Comparison of ENCODE assay signal across 16 mouse cellular contexts in genomic region chr5:118674321-118674720, GRCm38 (mm10).
DNase-seq lines count a peak whose midpoint lies in the region; ATAC-seq and TF ChIP-seq lines count a peak whose summit lies in the region.
"Had no signal": no experiment of that assay in that cellular context is flagged by ENCODE, and none has a peak within 500 bp of the region (broad histone marks: within the 10 kb centered on the region; RNA-seq: fewer than 3 reads in every experiment).

No protein-coding gene starts in this region.

- H3K36me3 ChIP-seq in hindbrain, embryonic 13.5 days: no peaks in the 10 kb centered on the region
- 0 out of 2 replicates have a peak, but pooled peaks cover 4% of the 10 kb centered on the region for H3K36me3 ChIP-seq in hindbrain, embryonic 10.5 days
- H3K36me3 ChIP-seq in stomach, embryonic 14.5 days (ENCODE audit: control insufficient read depth, insufficient read depth, low read length): no peaks in the 10 kb centered on the region
- peaks cover under 1% of the 10 kb centered on the region; the same call in 1 of the 2 replicates for H3K36me3 ChIP-seq in stomach, postnatal 0 days (ENCODE audit: control insufficient read depth, insufficient read depth, low read length)
- no peaks in the 10 kb centered on the region for H3K36me3 ChIP-seq in stomach, embryonic 15.5 days

- H3K4me2 ChIP-seq in hindbrain, embryonic 13.5 days: no peak overlapping the region
- no peak overlapping the region for H3K4me2 ChIP-seq in stomach, embryonic 14.5 days (replicated peaks; ENCODE audit: low read depth, low read length)
- H3K4me2 ChIP-seq in stomach, postnatal 0 days (replicated peaks; ENCODE audit: low read depth): no peak overlapping the region
- H3K4me2 ChIP-seq in stomach, embryonic 15.5 days: no peak overlapping the region
- H3K4me2 ChIP-seq: liver, embryonic 13.5 days had no signal

- no peak for ATAC-seq in hindbrain, embryonic 13.5 days (ENCODE audit: low FRiP score)
- ATAC-seq in stomach, embryonic 14.5 days (ENCODE audit: insufficient number of reproducible peaks, insufficient read depth, low FRiP score, low read depth): peak; percentile 46; the same call in 1 of the 2 replicates
- ATAC-seq in stomach, postnatal 0 days (ENCODE audit: low FRiP score, low TSS enrichment): no peak
- peak; percentile 43; the same call in 1 of the 2 replicates for ATAC-seq in stomach, embryonic 15.5 days (ENCODE audit: insufficient read depth, low FRiP score, low read depth)

- peak; percentile 67 to 69 for DNase-seq in cerebellum, postnatal 14 days
- DNase-seq in cerebellum, postnatal 4 days (ENCODE audit: low spot score in 2 of 2): no peak
- no peak for DNase-seq in hindbrain, embryonic 10.5 days (ENCODE audit: low spot score)
- no peak for DNase-seq in stomach, postnatal 0 days (ENCODE audit: low spot score)
- no peak for DNase-seq in adrenal gland, adult 18-20 months (ENCODE audit: low spot score in 2 of 2)
- DNase-seq: B cell, adult 2 months; gastrocnemius, postnatal 14 days; kidney, adult 18-20 months; liver, embryonic 13.5 days; lung, postnatal 36 days; retina, postnatal 1 day; thymus, postnatal 25 days had no signal

- no peak for TF ChIP-seq EP300 in stomach, postnatal 0 days (optimal IDR thresholded peaks at IDR 0.05)

- H3K4me1 ChIP-seq in hindbrain, embryonic 13.5 days (replicated peaks): peaks cover 80% of the 10 kb centered on the region
- peaks cover 77% of the 10 kb centered on the region for H3K4me1 ChIP-seq in hindbrain, embryonic 10.5 days (replicated peaks)
- peaks cover 28% of the 10 kb centered on the region for H3K4me1 ChIP-seq in stomach, embryonic 14.5 days (ENCODE audit: control insufficient read depth, insufficient read depth, low read length)
- H3K4me1 ChIP-seq in stomach, postnatal 0 days (replicated peaks; ENCODE audit: control insufficient read depth, insufficient read depth): no peaks in the 10 kb centered on the region
- H3K4me1 ChIP-seq in stomach, embryonic 15.5 days: peaks cover 18% of the 10 kb centered on the region

- H3K27ac ChIP-seq in hindbrain, embryonic 13.5 days: peak overlapping the region; percentile 45; the same call in 1 of the 2 replicates
- no peak overlapping the region; the same call in 1 of the 2 replicates for H3K27ac ChIP-seq in hindbrain, embryonic 10.5 days
- no peak overlapping the region for H3K27ac ChIP-seq in stomach, embryonic 14.5 days (ENCODE audit: low read length)
- H3K27ac ChIP-seq in stomach, postnatal 0 days (replicated peaks): no peak overlapping the region
- H3K27ac ChIP-seq in stomach, embryonic 15.5 days: no peak overlapping the region
- H3K27ac ChIP-seq: liver, embryonic 13.5 days had no signal

- no peak for TF ChIP-seq CTCF in stomach, postnatal 0 days (IDR thresholded peaks at IDR 0.05; ENCODE audit: low read depth)

- WGBS in hindbrain, embryonic 13.5 days: 70% methylated on average over 3 of the region's 3 CpGs
- WGBS in hindbrain, embryonic 10.5 days: 82% methylated on average over 3 of the region's 3 CpGs
- WGBS in stomach, embryonic 14.5 days: 47% methylated on average over 3 of the region's 3 CpGs
- 39% methylated on average over 3 of the region's 3 CpGs for WGBS in stomach, postnatal 0 days
- 39% methylated on average over 3 of the region's 3 CpGs for WGBS in stomach, embryonic 15.5 days

- H3K27me3 ChIP-seq in hindbrain, embryonic 13.5 days: no peaks in the 10 kb centered on the region
- no peaks in the 10 kb centered on the region for H3K27me3 ChIP-seq in hindbrain, embryonic 10.5 days (ENCODE audit: insufficient read depth, poor library complexity, severe bottlenecking)
- no peaks in the 10 kb centered on the region for H3K27me3 ChIP-seq in stomach, embryonic 14.5 days (ENCODE audit: control insufficient read depth, insufficient read depth, low read length)
- H3K27me3 ChIP-seq in stomach, postnatal 0 days (ENCODE audit: control insufficient read depth, insufficient read depth, low read length): no peaks in the 10 kb centered on the region
- H3K27me3 ChIP-seq in stomach, embryonic 15.5 days (replicated peaks): no peaks in the 10 kb centered on the region
- H3K27me3 ChIP-seq: liver, embryonic 13.5 days had no signal

- no peaks in the 10 kb centered on the region for H3K9me3 ChIP-seq in hindbrain, embryonic 13.5 days
- H3K9me3 ChIP-seq in hindbrain, embryonic 10.5 days: no peaks in the 10 kb centered on the region
- H3K9me3 ChIP-seq in stomach, embryonic 14.5 days (ENCODE audit: control insufficient read depth, low read depth, low read length): no peaks in the 10 kb centered on the region
- no peaks in the 10 kb centered on the region for H3K9me3 ChIP-seq in stomach, postnatal 0 days (ENCODE audit: control insufficient read depth, low read length)
- no peaks in the 10 kb centered on the region for H3K9me3 ChIP-seq in stomach, embryonic 15.5 days
- H3K9me3 ChIP-seq: G1E; liver, embryonic 13.5 days had no signal

- H3K9ac ChIP-seq in hindbrain, embryonic 13.5 days: no peak overlapping the region
- no peak overlapping the region for H3K9ac ChIP-seq in stomach, embryonic 14.5 days (replicated peaks; ENCODE audit: low read depth, low read length)
- no peak overlapping the region for H3K9ac ChIP-seq in stomach, postnatal 0 days (ENCODE audit: low read length)
- H3K9ac ChIP-seq in stomach, embryonic 15.5 days: no peak overlapping the region
- H3K9ac ChIP-seq: liver, embryonic 13.5 days had no signal

- H3K4me3 ChIP-seq in hindbrain, embryonic 13.5 days: no peak overlapping the region
- H3K4me3 ChIP-seq in hindbrain, embryonic 10.5 days: no peak overlapping the region
- no peak overlapping the region for H3K4me3 ChIP-seq in stomach, embryonic 14.5 days (ENCODE audit: low read depth, low read length)
- no peak overlapping the region for H3K4me3 ChIP-seq in stomach, postnatal 0 days (ENCODE audit: low read depth, low read length)
- no peak overlapping the region for H3K4me3 ChIP-seq in stomach, embryonic 15.5 days (replicated peaks)
- H3K4me3 ChIP-seq: liver, embryonic 13.5 days had no signal

Comparison
In these comparisons a context has a peak if more than half of its experiments do, and no peak if none do; other contexts are left out.
1. DNase-seq: peak in cerebellum, postnatal 14 days (2 of 2); none in cerebellum, postnatal 4 days (0 of 2), hindbrain, embryonic 10.5 days (single experiment), stomach, postnatal 0 days (single experiment) and adrenal gland, adult 18-20 months (0 of 2).
2. ATAC-seq: peak in stomach, embryonic 14.5 days (single experiment) and stomach, embryonic 15.5 days (single experiment); none in hindbrain, embryonic 13.5 days (single experiment) and stomach, postnatal 0 days (single experiment).